Comparison of ENCODE assay signal across 21 mouse cellular contexts in the genomic region with DNA sequence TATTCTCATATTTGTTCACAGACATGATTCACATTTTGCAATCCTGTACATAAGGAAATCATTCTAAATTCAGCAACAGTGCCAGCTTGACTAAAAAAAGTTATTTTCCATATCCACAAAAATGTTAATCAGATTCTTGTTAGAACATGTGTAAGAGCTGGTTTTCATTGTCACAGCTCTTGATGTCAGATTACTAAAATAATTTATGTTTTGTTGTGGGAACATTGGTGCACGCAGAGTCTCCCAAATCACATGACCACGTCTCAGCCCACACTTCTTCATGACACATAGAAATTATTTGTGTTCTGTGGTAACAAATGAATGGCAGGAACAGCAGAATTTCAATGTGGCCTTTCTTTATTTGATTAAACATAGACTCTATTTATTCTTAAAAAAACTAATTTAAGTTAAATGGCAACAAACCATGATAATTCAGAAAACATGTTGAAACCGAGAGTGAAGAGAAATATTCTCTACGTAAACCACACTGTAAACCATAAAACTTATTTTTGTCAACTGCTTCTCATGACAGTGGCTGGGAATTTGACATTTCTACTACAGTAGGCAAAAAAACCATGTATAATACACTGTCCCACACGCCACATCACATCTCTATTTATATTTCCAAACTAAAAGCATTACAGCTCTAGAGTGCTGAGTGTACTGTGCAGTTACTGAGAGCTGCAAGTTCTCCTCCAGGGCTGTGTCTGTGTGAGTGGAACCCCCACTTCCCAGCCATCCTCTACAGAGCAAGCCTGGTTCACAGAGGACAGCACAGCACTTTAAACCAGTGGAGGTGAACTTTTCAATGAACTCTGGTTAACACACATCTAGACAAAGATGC. TPM values are rescaled to one million over a fixed set of nuclear protein-coding genes. Genes with fewer than 3 reads are reported as not detected.
DNase-seq lines count a peak whose midpoint lies in the region; ATAC-seq and TF ChIP-seq lines count a peak whose summit lies in the region.
"Had no signal": no experiment of that assay in that cellular context is flagged by ENCODE, and none has a peak within 500 bp of the region (broad histone marks: within the 10 kb centered on the region; RNA-seq: fewer than 3 reads in every experiment).

No protein-coding gene starts in this region.

- peaks cover 3% of the 10 kb centered on the region; the same call in 1 of the 2 replicates for H3K36me3 ChIP-seq in limb, embryonic 15.5 days
- no peaks in the 10 kb centered on the region for H3K36me3 ChIP-seq in limb, embryonic 10.5 days
- H3K36me3 ChIP-seq in forebrain, embryonic 14.5 days (ENCODE audit: control insufficient read depth, insufficient read depth, low read length), result no peaks in the 10 kb centered on the region
- H3K36me3 ChIP-seq: G1E; hindbrain, embryonic 12.5 days had no signal

- ATAC-seq in frontal cortex, adult (ENCODE audit: low TSS enrichment), result peak; percentile 79
- ATAC-seq in limb, embryonic 15.5 days (ENCODE audit: insufficient number of reproducible peaks, low FRiP score, low TSS enrichment, low read depth), result no peak
- no peak for ATAC-seq in forebrain, embryonic 14.5 days
- ATAC-seq: forebrain, embryonic 16.5 days; liver, postnatal 0 days had no signal

- H3K9ac ChIP-seq in limb, embryonic 15.5 days, result no peak overlapping the region
- H3K9ac ChIP-seq in forebrain, embryonic 14.5 days (ENCODE audit: low read length), result no peak overlapping the region
- H3K9ac ChIP-seq: hindbrain, embryonic 12.5 days; liver, postnatal 0 days had no signal

- H3K9me3 ChIP-seq in limb, embryonic 15.5 days, result no peaks in the 10 kb centered on the region
- no peaks in the 10 kb centered on the region for H3K9me3 ChIP-seq in limb, embryonic 10.5 days (replicated peaks)
- H3K9me3 ChIP-seq in forebrain, embryonic 14.5 days (replicated peaks; ENCODE audit: control insufficient read depth, low read length), result no peaks in the 10 kb centered on the region
- H3K9me3 ChIP-seq: G1E; hindbrain, embryonic 12.5 days; midbrain, embryonic 10.5 days had no signal

- H3K27ac ChIP-seq in limb, embryonic 15.5 days, result peak overlapping the region; percentile 64
- no peak overlapping the region for H3K27ac ChIP-seq in limb, embryonic 10.5 days
- H3K27ac ChIP-seq in cortical plate, adult 2 months (ENCODE audit: insufficient read depth, low read length), result 0 out of 2 replicates have a peak overlapping the region, but pooled peaks have one; percentile 59
- H3K27ac ChIP-seq in forebrain, embryonic 14.5 days (ENCODE audit: low read depth, low read length), result no peak overlapping the region
- H3K27ac ChIP-seq: hindbrain, embryonic 12.5 days; midbrain, embryonic 10.5 days; stomach, postnatal 0 days had no signal

- no peak overlapping the region for H3K4me3 ChIP-seq in limb, embryonic 15.5 days
- no peak overlapping the region for H3K4me3 ChIP-seq in limb, embryonic 10.5 days
- H3K4me3 ChIP-seq in cortical plate, adult 2 months (ENCODE audit: insufficient read depth, low read length), result no peak overlapping the region
- no peak overlapping the region for H3K4me3 ChIP-seq in forebrain, embryonic 14.5 days (ENCODE audit: low read depth, low read length)
- H3K4me3 ChIP-seq: hindbrain, embryonic 12.5 days; midbrain, embryonic 10.5 days had no signal

- no peak for TF ChIP-seq CTCF in cortical plate, adult 2 months (IDR thresholded peaks at IDR 0.05; ENCODE audit: extremely low read depth, insufficient read depth, low read length)

- TF ChIP-seq POLR2A in cortical plate, adult 2 months (IDR thresholded peaks at IDR 0.05; ENCODE audit: extremely low read depth, insufficient read depth, low read length), result no peak

- DNase-seq in frontal cortex, postnatal 25 days (ENCODE audit: low spot score in 2 of 2), result no peak
- DNase-seq in limb, embryonic 10.5 days (ENCODE audit: low spot score), result no peak
- DNase-seq in telencephalon, adult 2 months (ENCODE audit: low read depth, low spot score), result peak; percentile 39
- no peak for DNase-seq in forebrain, embryonic 14.5 days (ENCODE audit: low spot score)
- no peak for DNase-seq in adrenal gland, postnatal 4 days (ENCODE audit: low spot score in 2 of 2)
- DNase-seq: adrenal gland, adult 8-10 months; cerebellum, adult 8-10 months; kidney, adult 11 months; liver, postnatal 0 days; lung, postnatal 10 days; right cerebral cortex, postnatal 14 days had no signal

- H3K4me1 ChIP-seq in limb, embryonic 15.5 days, result 0 out of 2 replicates have a peak, but pooled peaks cover 3% of the 10 kb centered on the region
- no peaks in the 10 kb centered on the region for H3K4me1 ChIP-seq in limb, embryonic 10.5 days
- H3K4me1 ChIP-seq in cortical plate, adult 2 months (ENCODE audit: control insufficient read depth, insufficient read depth, low read length), result peaks cover 4% of the 10 kb centered on the region; the same call in 1 of the 2 replicates
- no peaks in the 10 kb centered on the region for H3K4me1 ChIP-seq in forebrain, embryonic 14.5 days (ENCODE audit: control insufficient read depth, insufficient read depth, low read length)
- H3K4me1 ChIP-seq: hindbrain, embryonic 12.5 days had no signal

- H3K27me3 ChIP-seq in limb, embryonic 15.5 days, result no peaks in the 10 kb centered on the region
- no peaks in the 10 kb centered on the region for H3K27me3 ChIP-seq in limb, embryonic 10.5 days (ENCODE audit: low read depth, poor library complexity, severe bottlenecking)
- no peaks in the 10 kb centered on the region for H3K27me3 ChIP-seq in forebrain, embryonic 14.5 days (replicated peaks; ENCODE audit: control insufficient read depth, insufficient read depth, low read length)
- H3K27me3 ChIP-seq: CH12.LX; hindbrain, embryonic 12.5 days had no signal

- 61% methylated on average over 5 of the region's 5 CpGs for WGBS in limb, embryonic 15.5 days
- 87% methylated on average over 5 of the region's 5 CpGs for WGBS in limb, embryonic 10.5 days
- whole genome bisulfite sequencing in forebrain, embryonic 14.5 days, result 92% methylated on average over 5 of the region's 5 CpGs

- no peak overlapping the region for H3K4me2 ChIP-seq in limb, embryonic 15.5 days
- H3K4me2 ChIP-seq in forebrain, embryonic 14.5 days (ENCODE audit: low read length), result no peak overlapping the region
- H3K4me2 ChIP-seq: hindbrain, embryonic 12.5 days; liver, embryonic 11.5 days had no signal

RNA-seq across cellular contexts. Expression of gene Aktip, which starts 17.5 kb away (rescaled TPM):
- 63.6 and 65.5 TPM in 2 replicates for polyA plus RNA-seq in limb, embryonic 15.5 days (2015; fragmentation: Nextera tagmentation; extraction: Ambion mirVana)
- 39.3 and 39.7 TPM in 2 replicates for polyA plus RNA-seq in limb, embryonic 10.5 days (2016; fragmentation: Nextera tagmentation; extraction: Ambion mirVana)
- polyA plus RNA-seq in cortical plate, adult 2 months (2012; rRNA removed), result 113 and 120 TPM in 2 replicates
- polyA plus RNA-seq in forebrain, embryonic 14.5 days (2014; fragmentation: Nextera tagmentation; extraction: Ambion mirVana), result 142 and 155 TPM in 2 replicates
- 10 to 100 TPM; 31.6 to 41.1 TPM for total RNA-seq in adrenal gland, postnatal 4 days (2021)

Comparison
In these comparisons a context has a peak if more than half of its experiments do, and no peak if none do; other contexts are left out.
1. H3K27ac ChIP-seq: peak in limb, embryonic 15.5 days (single experiment) and cortical plate, adult 2 months (single experiment); none in limb, embryonic 10.5 days (single experiment) and forebrain, embryonic 14.5 days (single experiment).